Mouse (Mus musculus): ENCODE measurements around the gene Parp11.

Gene Parp11

GRCm38 (mm10) chr6:127448869-127449268 is 2.2 kb downstream of the Parp11 start:
- no peak for DNase-seq (ENCODE audit: low spot score)

- DNase-seq (ENCODE audit: low spot score) = no peak
Measured at GRCm38 (mm10) chr6:127449531-127450422, 3.1 kb downstream of the Parp11 start.

- DNase-seq (ENCODE audit: low spot score) = peak; percentile 95
Measured at GRCm38 (mm10) chr6:127453407-127454343, 7.0 kb downstream of the Parp11 start.

GRCm38 (mm10) chr6:127454344-127454707 is 7.7 kb downstream of the Parp11 start:
- DNase-seq (ENCODE audit: low spot score) = no peak

- DNase-seq (ENCODE audit: low spot score) = no peak
Measured at GRCm38 (mm10) chr6:127454809-127455208, 8.2 kb downstream of the Parp11 start.

GRCm38 (mm10) chr6:127455440-127455839 is 8.8 kb downstream of the Parp11 start:
- DNase-seq (ENCODE audit: low spot score) = no peak

- DNase-seq (ENCODE audit: low spot score) = no peak
Measured at GRCm38 (mm10) chr6:127456769-127457168, 10.1 kb downstream of the Parp11 start.

- no peak for DNase-seq (ENCODE audit: low spot score)
Measured at GRCm38 (mm10) chr6:127459776-127460175, 13.1 kb downstream of the Parp11 start.

- no peak for DNase-seq (ENCODE audit: low spot score)
Measured at GRCm38 (mm10) chr6:127461491-127461890, 14.9 kb downstream of the Parp11 start.

GRCm38 (mm10) chr6:127462251-127462650 is 15.6 kb downstream of the Parp11 start:
- no peak for DNase-seq (ENCODE audit: low spot score)

- no peak for DNase-seq (ENCODE audit: low spot score)
Measured at GRCm38 (mm10) chr6:127463273-127464001, 16.8 kb downstream of the Parp11 start.

GRCm38 (mm10) chr6:127464523-127464922 is 17.9 kb downstream of the Parp11 start:
- DNase-seq (ENCODE audit: low spot score) = no peak

GRCm38 (mm10) chr6:127466749-127467310 is 20.2 kb downstream of the Parp11 start:
- DNase-seq (ENCODE audit: low spot score) = no peak

GRCm38 (mm10) chr6:127472078-127472477 is 25.4 kb downstream of the Parp11 start:
- DNase-seq (ENCODE audit: low spot score) = no peak

- no peak for DNase-seq (ENCODE audit: low spot score)
Measured at GRCm38 (mm10) chr6:127473961-127474360, 27.3 kb downstream of the Parp11 start.

- DNase-seq (ENCODE audit: low spot score) = no peak
Measured at GRCm38 (mm10) chr6:127475231-127475630, 28.6 kb downstream of the Parp11 start.

- DNase-seq (ENCODE audit: low spot score) = no peak
Measured at GRCm38 (mm10) chr6:127491046-127491445, 44.4 kb downstream of the Parp11 start.

GRCm38 (mm10) chr6:127492561-127492960 is 45.9 kb downstream of the Parp11 start:
- no peak for DNase-seq (ENCODE audit: low spot score)

GRCm38 (mm10) chr6:127493750-127494149 is 47.1 kb downstream of the Parp11 start:
- no peak for DNase-seq (ENCODE audit: low spot score)

GRCm38 (mm10) chr6:127494357-127494756 is 47.7 kb downstream of the Parp11 start:
- DNase-seq (ENCODE audit: low spot score) = no peak

GRCm38 (mm10) chr6:127495251-127495650 is 48.6 kb downstream of the Parp11 start:
- DNase-seq (ENCODE audit: low spot score) = no peak

- DNase-seq (ENCODE audit: low spot score) = no peak
Measured at GRCm38 (mm10) chr6:127495876-127496275, 49.2 kb downstream of the Parp11 start.

Data from yolk sac, embryonic 10.5 days (tissue).